Mouse (Mus musculus): ENCODE results near the gene Gatad2b. TPM values are rescaled to one million over a fixed set of nuclear protein-coding genes. Genes with fewer than 3 reads are reported as not detected.
"Not testable (repeated sequence)": the region's sequence is repeated elsewhere in the genome, so short reads cannot be mapped to it uniquely, and the experiment has no call there.

Gene Gatad2b
- total RNA-seq (2021), result 100 to 1,000 TPM in 1 of 2 experiments, 10 to 100 TPM in 1; 90.0 to 112 TPM

- peak; percentile 95 for DNase-seq (ENCODE audit: extremely low spot score in 1 of 2, low spot score in 1 of 2)
Measured at GRCm38 (mm10) chr3:90292345-90293275, at the start of gene Gatad2b. Gene Gatad2b (plus strand): TSS chr3:90293178.

GRCm38 (mm10) chr3:90245406-90245805 is 47.6 kb upstream of the Gatad2b start:
- DNase-seq (ENCODE audit: extremely low spot score in 1 of 2, low spot score in 1 of 2), result no peak

DNA sequence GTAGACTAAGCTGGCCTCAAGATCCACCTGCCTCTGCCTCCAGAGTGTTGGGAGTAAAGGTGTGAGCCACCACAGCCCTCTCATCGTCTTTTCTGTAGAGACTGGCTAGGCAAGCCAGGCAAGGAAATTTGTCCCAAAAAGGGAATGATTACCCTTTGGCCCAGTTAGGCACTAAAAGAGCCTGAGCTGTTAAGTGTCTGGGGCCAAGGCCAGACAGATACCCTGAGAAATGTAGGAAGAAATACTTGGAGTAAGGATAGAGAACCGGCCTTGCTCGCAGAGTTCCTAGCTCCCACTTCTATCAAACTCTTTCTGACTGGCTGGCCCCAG is 45.4 kb upstream of the Gatad2b start:
- no peak for DNase-seq (ENCODE audit: extremely low spot score in 1 of 2, low spot score in 1 of 2)

- DNase-seq (ENCODE audit: extremely low spot score in 1 of 2, low spot score in 1 of 2), result peak; percentile 77 to 80
Measured at GRCm38 (mm10) chr3:90247960-90248745, 44.8 kb upstream of the Gatad2b start, which contains the start of gene Slc39a1. Gene Slc39a1 (plus strand): TSS chr3:90248172.

DNA sequence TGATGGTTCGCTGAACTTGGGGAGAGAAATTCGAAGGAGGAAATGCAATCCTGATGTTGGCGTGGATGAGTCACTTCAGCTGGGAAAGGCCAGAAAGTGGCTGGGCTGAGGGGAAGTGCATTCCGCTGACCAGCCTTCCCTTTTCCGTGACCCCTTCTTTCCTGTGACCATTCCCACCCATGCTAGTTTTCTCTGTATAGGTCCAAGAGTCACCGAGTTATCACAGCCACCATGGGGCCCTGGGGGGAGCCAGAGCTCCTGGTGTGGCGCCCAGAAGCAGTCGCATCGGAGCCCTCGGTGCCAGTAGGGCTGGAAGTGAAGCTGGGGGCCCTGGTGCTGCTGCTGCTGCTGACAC is 44.3 kb upstream of the Gatad2b start:
- no peak for DNase-seq (ENCODE audit: extremely low spot score in 1 of 2, low spot score in 1 of 2)

DNA sequence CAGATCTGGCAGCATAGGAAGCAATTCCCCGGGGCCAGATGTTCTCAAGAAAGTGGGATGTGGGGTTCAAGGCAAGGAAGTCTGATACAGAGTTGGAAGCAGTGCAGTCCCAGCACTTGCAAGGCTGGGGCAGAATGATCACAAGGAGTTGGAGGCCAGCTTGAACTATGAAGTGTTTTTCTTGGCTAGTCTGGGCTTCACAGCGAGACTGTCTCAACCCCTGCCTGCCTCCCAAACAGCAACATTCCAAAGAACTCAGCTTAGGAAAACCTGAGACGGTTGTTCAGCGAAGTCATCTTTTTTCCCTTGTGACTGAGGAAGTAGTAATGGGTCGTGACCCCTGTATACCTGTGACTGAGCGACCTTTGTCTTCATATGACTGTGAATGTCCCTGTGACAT is 42.2 kb upstream of the Gatad2b start:
- DNase-seq (ENCODE audit: extremely low spot score in 1 of 2, low spot score in 1 of 2), result no peak

DNA sequence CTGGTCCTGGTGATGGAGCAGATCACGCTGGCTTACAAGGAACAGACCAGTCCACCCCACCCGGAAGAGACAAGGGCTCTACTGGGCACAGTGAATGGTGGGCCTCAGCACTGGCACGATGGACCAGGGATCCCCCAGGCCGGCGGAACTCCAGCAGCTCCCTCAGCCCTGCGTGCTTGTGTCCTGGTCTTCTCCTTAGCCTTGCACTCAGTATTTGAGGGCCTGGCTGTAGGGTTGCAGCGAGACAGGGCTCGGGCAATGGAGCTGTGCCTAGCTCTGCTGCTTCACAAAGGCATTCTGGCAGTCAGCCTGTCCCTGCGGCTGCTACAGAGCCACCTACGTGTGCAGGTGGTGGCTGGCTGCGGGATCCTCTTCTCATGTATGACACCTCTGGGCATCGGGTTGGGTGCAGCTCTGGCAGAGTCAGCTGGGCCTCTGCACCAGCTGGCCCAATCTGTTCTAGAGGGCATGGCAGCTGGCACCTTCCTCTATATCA is 41.2 kb upstream of the Gatad2b start:
- not testable (repeated sequence) for DNase-seq (ENCODE audit: extremely low spot score in 1 of 2, low spot score in 1 of 2)

- DNase-seq (ENCODE audit: extremely low spot score in 1 of 2, low spot score in 1 of 2), result not testable (repeated sequence)
Measured at GRCm38 (mm10) chr3:90252659-90253058, 40.3 kb upstream of the Gatad2b start.

GRCm38 (mm10) chr3:90253174-90253573 is 39.8 kb upstream of the Gatad2b start:
- DNase-seq (ENCODE audit: extremely low spot score in 1 of 2, low spot score in 1 of 2), result not testable (repeated sequence)

- peak; percentile 79 to 85 for DNase-seq (ENCODE audit: extremely low spot score in 1 of 2, low spot score in 1 of 2)
Measured at GRCm38 (mm10) chr3:90253653-90254418, 39.1 kb upstream of the Gatad2b start, which contains the start of gene Crtc2. Gene Crtc2 (plus strand): TSS chr3:90254163.

DNA sequence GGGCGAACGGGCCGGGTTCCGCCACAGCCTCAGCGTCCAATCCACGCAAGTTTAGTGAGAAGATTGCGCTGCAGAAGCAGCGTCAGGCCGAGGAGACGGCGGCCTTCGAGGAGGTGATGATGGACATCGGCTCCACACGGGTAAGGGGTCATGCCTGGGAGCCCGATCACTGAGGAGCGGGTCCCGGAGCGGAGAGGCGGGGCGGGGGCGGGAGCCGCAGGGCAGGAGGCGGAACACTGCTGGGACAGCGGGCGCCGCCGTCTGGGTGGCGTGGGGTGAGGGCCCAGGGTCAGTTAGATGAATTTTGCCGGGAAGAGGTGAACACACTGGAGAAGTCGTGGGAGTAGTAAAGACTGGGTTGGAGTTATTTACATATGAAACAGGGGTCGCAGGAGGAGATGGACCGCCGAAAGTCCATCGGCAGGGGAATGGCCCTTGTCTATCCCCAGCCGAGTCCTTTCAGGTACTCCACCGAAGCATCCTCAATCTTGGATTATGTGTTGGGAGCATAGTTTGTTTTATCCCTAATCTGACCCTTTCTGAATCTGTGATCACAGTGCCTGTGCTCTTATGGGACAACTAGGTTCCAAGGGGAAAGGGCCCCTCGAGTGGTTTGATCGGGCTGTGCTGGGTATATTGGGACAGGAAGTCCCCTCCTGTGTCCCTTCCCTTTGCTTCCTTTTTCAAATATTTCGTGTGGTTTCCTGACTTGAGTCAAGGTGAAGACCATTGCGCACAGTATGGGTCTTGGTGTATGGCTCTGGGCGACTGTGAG is 38.4 kb upstream of the Gatad2b start:
- DNase-seq (ENCODE audit: extremely low spot score in 1 of 2, low spot score in 1 of 2), result no peak

DNA sequence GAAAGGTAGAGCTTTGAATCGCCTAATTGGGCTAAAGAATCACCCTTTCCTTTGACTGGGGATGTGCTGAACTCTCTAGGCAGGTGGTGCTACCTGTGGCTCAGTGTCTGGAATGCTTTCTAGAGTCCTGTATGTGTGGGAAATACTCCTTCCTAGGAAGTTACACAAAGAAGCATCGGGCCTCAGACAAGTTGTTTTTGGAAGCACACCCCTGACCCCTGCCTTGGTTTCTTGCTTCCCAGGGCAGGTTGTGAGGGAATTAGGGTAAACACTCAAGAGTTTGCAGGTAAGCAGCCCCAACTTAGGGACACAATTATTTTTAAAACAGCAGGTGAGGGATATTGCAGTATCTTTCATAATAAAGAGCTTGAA is 37.8 kb upstream of the Gatad2b start:
- no peak for DNase-seq (ENCODE audit: extremely low spot score in 1 of 2, low spot score in 1 of 2)

DNA sequence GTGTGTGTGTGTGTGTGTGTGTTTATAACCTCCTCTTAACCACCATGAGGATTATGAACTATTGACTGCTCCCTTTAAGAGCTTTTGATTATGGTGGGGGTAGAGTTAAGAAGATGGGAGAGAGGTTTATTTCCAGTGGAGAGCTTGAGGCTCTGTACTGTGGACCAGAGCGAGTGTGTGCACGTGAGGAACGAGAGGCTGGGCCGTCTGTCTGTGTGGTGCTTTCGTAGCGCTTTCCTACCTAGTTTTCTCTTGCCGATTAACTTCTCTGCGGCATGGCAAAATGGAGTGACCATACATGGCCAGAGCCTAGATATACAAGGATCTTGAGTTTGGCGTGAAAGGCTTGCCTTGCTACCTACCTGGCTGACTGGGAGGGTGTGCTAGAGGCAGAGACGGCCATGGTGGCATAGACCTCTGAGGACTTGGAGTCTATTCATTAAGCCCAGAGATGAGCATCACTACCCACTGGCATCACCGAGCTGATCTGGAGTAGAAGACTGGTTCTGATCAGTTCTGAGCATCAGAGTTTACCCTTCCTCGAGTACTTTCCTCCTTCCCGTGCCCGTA is 37.1 kb upstream of the Gatad2b start:
- no peak for DNase-seq (ENCODE audit: extremely low spot score in 1 of 2, low spot score in 1 of 2)

- no peak for DNase-seq (ENCODE audit: extremely low spot score in 1 of 2, low spot score in 1 of 2)
Measured at GRCm38 (mm10) chr3:90256731-90257530, 36.0 kb upstream of the Gatad2b start.

DNA sequence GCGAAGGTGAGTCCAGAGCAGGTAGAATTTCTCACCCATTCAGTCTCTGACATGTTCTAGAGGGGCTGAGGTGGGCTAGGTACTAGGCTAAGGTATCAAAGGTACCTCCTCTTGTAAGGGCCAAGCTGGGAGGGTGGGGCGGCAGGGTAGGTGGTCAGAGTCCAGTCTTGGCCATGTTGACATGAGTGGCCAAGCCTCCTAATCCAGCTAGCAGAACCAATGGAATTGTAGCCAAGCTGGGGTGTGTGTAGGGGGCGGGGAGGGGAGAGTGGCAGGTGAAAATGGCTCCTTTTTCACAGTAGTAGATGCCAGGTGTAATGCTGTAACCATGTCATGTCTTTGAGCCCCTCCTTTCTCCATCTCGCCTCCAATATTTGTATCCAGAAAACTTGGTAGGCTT is 34.5 kb upstream of the Gatad2b start:
- no peak for DNase-seq (ENCODE audit: extremely low spot score in 1 of 2, low spot score in 1 of 2)

DNA sequence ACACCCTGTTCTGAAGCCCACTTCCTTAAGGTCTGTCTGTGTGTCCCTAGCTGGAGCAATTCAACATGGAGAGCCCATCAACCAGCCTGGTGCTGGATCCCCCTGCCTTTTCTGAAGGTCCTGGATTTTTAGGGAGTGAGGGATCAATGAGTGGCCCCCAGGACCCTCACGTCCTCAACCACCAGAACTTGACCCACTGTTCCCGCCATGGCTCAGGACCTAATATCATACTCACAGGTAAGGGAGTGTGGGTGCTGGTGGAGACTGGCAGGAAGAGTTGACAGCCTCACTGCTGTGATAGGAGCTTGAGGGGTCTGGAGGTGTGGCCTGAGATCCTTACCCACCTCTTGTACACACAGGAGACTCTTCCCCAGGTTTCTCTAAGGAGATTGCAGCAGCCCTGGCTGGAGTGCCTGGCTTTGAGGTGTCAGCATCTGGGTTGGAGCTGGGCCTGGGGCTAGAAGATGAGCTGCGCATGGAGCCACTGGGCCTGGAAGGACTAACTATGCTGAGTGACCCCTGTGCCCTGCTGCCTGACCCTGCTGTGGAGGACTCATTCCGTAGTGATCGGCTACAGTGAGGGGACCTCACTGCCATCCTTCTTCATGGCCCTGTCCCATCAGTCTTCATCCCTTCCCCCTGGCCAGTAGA is 29.7 kb upstream of the Gatad2b start:
- no peak for DNase-seq (ENCODE audit: extremely low spot score in 1 of 2, low spot score in 1 of 2)

- no peak for DNase-seq (ENCODE audit: extremely low spot score in 1 of 2, low spot score in 1 of 2)
Measured at GRCm38 (mm10) chr3:90264687-90265033, 28.3 kb upstream of the Gatad2b start.

Data from layer of hippocampus, postnatal 25 days (tissue).